Mouse (Mus musculus): ENCODE measurements around the gene Cyfip1. TPM values are rescaled to one million over a fixed set of nuclear protein-coding genes. Genes with fewer than 3 reads are reported as not detected.

The Cyfip1 gene
- total and polyA plus RNA-seq, 2 experiments from 2014 or later: 31.8 to 36.3 TPM

DNA sequence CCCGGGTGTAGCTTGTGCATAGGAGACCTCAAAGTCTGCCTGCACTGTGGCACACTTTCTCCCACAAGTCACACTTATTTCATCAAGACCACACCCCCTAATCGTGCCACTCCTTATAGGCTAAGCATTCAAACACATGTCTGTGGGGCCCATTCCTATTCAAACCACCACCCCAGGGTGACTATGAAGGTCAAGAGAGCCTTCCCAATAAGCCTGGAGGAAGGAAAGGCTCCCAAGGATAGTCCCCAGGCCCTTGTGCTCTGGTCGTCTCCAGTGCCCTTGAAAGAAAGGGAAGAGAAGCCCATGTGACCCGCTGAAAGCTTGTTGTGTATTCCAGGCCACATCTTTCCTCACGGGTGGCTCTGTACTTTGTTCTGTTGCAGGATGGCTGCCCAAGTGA, 29.9 kb downstream of the Cyfip1 start:
- ATAC-seq (ENCODE audit: insufficient read depth, low read depth): no peak
- Histone ChIP-seq H3K27me3 (ENCODE audit: control insufficient read depth, insufficient read depth, low read length) (no peaks in the 10 kb centered on the region), H3K4me2 (ENCODE audit: low read depth, low read length) (no peak overlapping the region), H3K27ac (ENCODE audit: low read depth) (no peak overlapping the region), H3K4me3 (ENCODE audit: low read depth, low read length) (no peak overlapping the region), H3K9ac (replicated peaks; ENCODE audit: low read depth, low read length) (no peak overlapping the region), H3K9me3 (replicated peaks; ENCODE audit: control insufficient read depth, low read length) (no peaks in the 10 kb centered on the region), H3K36me3 (replicated peaks; ENCODE audit: control insufficient read depth, insufficient read depth, low read length) (peaks cover 35% of the 10 kb centered on the region), H3K4me1 (ENCODE audit: control insufficient read depth, insufficient read depth) (no peaks in the 10 kb centered on the region)
- DNase-seq (ENCODE audit: low spot score): no peak
- 68% methylated on average over 5 of the region's 5 CpGs for WGBS
- TF ChIP-seq EP300 (IDR thresholded peaks at IDR 0.05; ENCODE audit: low read depth): no peak

DNA sequence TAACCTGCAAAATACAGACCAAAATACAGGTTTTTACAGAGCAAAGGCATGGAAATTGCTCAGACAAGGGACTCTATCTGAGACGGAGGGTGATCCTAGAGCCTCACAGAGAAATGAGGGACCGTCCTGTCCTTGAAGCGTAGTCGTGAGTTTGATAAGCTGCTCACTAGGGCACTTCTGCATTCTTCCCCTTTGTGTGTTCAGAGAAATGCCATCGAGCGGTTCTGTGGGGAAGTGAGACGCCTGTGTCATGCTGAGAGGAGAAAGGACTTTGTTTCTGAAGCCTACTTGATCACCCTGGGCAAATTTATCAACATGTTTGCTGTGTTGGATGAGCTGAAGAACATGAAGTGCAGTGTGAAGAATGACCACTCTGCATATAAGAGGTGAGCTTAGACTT, 33.2 kb downstream of the Cyfip1 start:
- Histone ChIP-seq H3K36me3 (replicated peaks; ENCODE audit: control insufficient read depth, insufficient read depth, low read length) (peaks cover 65% of the 10 kb centered on the region), H3K4me1 (ENCODE audit: control insufficient read depth, insufficient read depth) (no peaks in the 10 kb centered on the region), H3K27ac (ENCODE audit: low read depth) (no peak overlapping the region), H3K27me3 (ENCODE audit: control insufficient read depth, insufficient read depth, low read length) (no peaks in the 10 kb centered on the region), H3K9ac (replicated peaks; ENCODE audit: low read depth, low read length) (no peak overlapping the region), H3K4me3 (ENCODE audit: low read depth, low read length) (no peak overlapping the region), H3K4me2 (ENCODE audit: low read depth, low read length) (no peak overlapping the region), H3K9me3 (replicated peaks; ENCODE audit: control insufficient read depth, low read length) (no peaks in the 10 kb centered on the region)
- DNase-seq (ENCODE audit: low spot score): no peak
- TF ChIP-seq EP300 (IDR thresholded peaks at IDR 0.05; ENCODE audit: low read depth) (no peak), CTCF (IDR thresholded peaks at IDR 0.05; ENCODE audit: low read depth) (no peak)
- 57% methylated on average over 7 of the region's 7 CpGs for WGBS
- no peak for ATAC-seq (ENCODE audit: insufficient read depth, low read depth)

- peaks cover 89% of the 10 kb centered on the region for H3K36me3 ChIP-seq (replicated peaks; ENCODE audit: control insufficient read depth, insufficient read depth, low read length)
- 54% methylated on average over 10 of the region's 10 CpGs for WGBS
- no peaks in the 10 kb centered on the region for H3K9me3 ChIP-seq (replicated peaks; ENCODE audit: control insufficient read depth, low read length)
- no peak for TF ChIP-seq CTCF (IDR thresholded peaks at IDR 0.05; ENCODE audit: low read depth)
- peak; percentile 54; the same call in 1 of the 2 replicates for TF ChIP-seq EP300 (IDR thresholded peaks at IDR 0.05; ENCODE audit: low read depth)
- peak overlapping the region; percentile 65 for H3K27ac ChIP-seq (ENCODE audit: low read depth)
- ATAC-seq (ENCODE audit: insufficient read depth, low read depth): peak; percentile 89
- no peaks in the 10 kb centered on the region for H3K4me1 ChIP-seq (ENCODE audit: control insufficient read depth, insufficient read depth)
- H3K9ac ChIP-seq (replicated peaks; ENCODE audit: low read depth, low read length): no peak overlapping the region
- no peaks in the 10 kb centered on the region for H3K27me3 ChIP-seq (ENCODE audit: control insufficient read depth, insufficient read depth, low read length)
- peak; percentile 65 for DNase-seq (ENCODE audit: low spot score)
- no peak overlapping the region for H3K4me2 ChIP-seq (ENCODE audit: low read depth, low read length)
- H3K4me3 ChIP-seq (ENCODE audit: low read depth, low read length): no peak overlapping the region
These were observed 36.2 kb downstream of the Cyfip1 start for GRCm38 (mm10) chr7:55877721-55878120.

- no peaks in the 10 kb centered on the region for H3K27me3 ChIP-seq (ENCODE audit: control insufficient read depth, insufficient read depth, low read length)
- H3K4me3 ChIP-seq (ENCODE audit: low read depth, low read length): no peak overlapping the region
- H3K4me1 ChIP-seq (ENCODE audit: control insufficient read depth, insufficient read depth): no peaks in the 10 kb centered on the region
- H3K36me3 ChIP-seq (replicated peaks; ENCODE audit: control insufficient read depth, insufficient read depth, low read length): peaks cover 78% of the 10 kb centered on the region
- H3K9me3 ChIP-seq (replicated peaks; ENCODE audit: control insufficient read depth, low read length): no peaks in the 10 kb centered on the region
- DNase-seq (ENCODE audit: low spot score) (no peak), ATAC-seq (ENCODE audit: insufficient read depth, low read depth) (no peak)
- no peak overlapping the region for H3K27ac ChIP-seq (ENCODE audit: low read depth)
- no peak overlapping the region for H3K9ac ChIP-seq (replicated peaks; ENCODE audit: low read depth, low read length)
- 85% methylated on average over 9 of the region's 9 CpGs for WGBS
- TF ChIP-seq EP300 (IDR thresholded peaks at IDR 0.05; ENCODE audit: low read depth) (no peak), CTCF (IDR thresholded peaks at IDR 0.05; ENCODE audit: low read depth) (no peak)
- H3K4me2 ChIP-seq (ENCODE audit: low read depth, low read length): no peak overlapping the region
These were observed 39.3 kb downstream of the Cyfip1 start for GRCm38 (mm10) chr7:55880882-55881281.

DNA sequence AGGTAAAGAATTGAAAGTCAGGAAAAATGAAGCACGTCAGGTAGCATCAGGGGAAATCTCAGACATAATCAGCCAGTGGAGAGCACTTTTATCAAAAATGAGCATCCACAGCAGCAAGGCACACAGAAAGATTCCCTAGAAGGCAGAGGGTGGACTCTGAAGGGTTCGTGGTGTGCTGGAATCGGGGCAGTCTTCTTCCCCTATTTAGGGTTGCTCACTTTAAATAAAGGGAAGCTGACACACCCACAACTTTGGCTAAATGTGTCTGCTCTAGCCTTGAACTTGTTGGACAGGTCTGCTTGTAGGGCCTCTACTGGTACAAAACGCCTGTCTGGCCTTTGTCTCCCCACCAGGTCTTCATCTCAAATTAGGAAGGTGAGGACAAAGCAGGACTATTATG, 47.1 kb downstream of the Cyfip1 start:
- no peak overlapping the region for H3K9ac ChIP-seq (replicated peaks; ENCODE audit: low read depth, low read length)
- TF ChIP-seq EP300 (IDR thresholded peaks at IDR 0.05; ENCODE audit: low read depth): no peak
- no peak for TF ChIP-seq CTCF (IDR thresholded peaks at IDR 0.05; ENCODE audit: low read depth)
- WGBS: 90% methylated on average over 4 of the region's 4 CpGs
- DNase-seq (ENCODE audit: low spot score) (no peak), ATAC-seq (ENCODE audit: insufficient read depth, low read depth) (no peak)
- no peaks in the 10 kb centered on the region for H3K4me1 ChIP-seq (ENCODE audit: control insufficient read depth, insufficient read depth)
- H3K36me3 ChIP-seq (replicated peaks; ENCODE audit: control insufficient read depth, insufficient read depth, low read length): peaks cover 79% of the 10 kb centered on the region
- no peak overlapping the region for H3K27ac ChIP-seq (ENCODE audit: low read depth)
- no peaks in the 10 kb centered on the region for H3K9me3 ChIP-seq (replicated peaks; ENCODE audit: control insufficient read depth, low read length)
- no peak overlapping the region for H3K4me2 ChIP-seq (ENCODE audit: low read depth, low read length)
- H3K27me3 ChIP-seq (ENCODE audit: control insufficient read depth, insufficient read depth, low read length): no peaks in the 10 kb centered on the region
- H3K4me3 ChIP-seq (ENCODE audit: low read depth, low read length): no peak overlapping the region

- Histone ChIP-seq H3K9me3 (replicated peaks; ENCODE audit: control insufficient read depth, low read length) (no peaks in the 10 kb centered on the region), H3K4me1 (ENCODE audit: control insufficient read depth, insufficient read depth) (no peaks in the 10 kb centered on the region), H3K4me3 (ENCODE audit: low read depth, low read length) (no peak overlapping the region), H3K9ac (replicated peaks; ENCODE audit: low read depth, low read length) (no peak overlapping the region), H3K27me3 (ENCODE audit: control insufficient read depth, insufficient read depth, low read length) (no peaks in the 10 kb centered on the region), H3K4me2 (ENCODE audit: low read depth, low read length) (no peak overlapping the region), H3K27ac (ENCODE audit: low read depth) (no peak overlapping the region), H3K36me3 (replicated peaks; ENCODE audit: control insufficient read depth, insufficient read depth, low read length) (peaks cover 74% of the 10 kb centered on the region)
- no peak for TF ChIP-seq EP300 (IDR thresholded peaks at IDR 0.05; ENCODE audit: low read depth)
- no peak for TF ChIP-seq CTCF (IDR thresholded peaks at IDR 0.05; ENCODE audit: low read depth)
- DNase-seq (ENCODE audit: low spot score) (no peak), ATAC-seq (ENCODE audit: insufficient read depth, low read depth) (no peak)
- 87% methylated on average over 4 of the region's 4 CpGs for WGBS
These were observed 48.5 kb downstream of the Cyfip1 start for GRCm38 (mm10) chr7:55889996-55890395.

Measured in heart, postnatal 0 days (tissue).